Mouse (Mus musculus): ENCODE data around the gene Psma3. TPM values are rescaled to one million over a fixed set of nuclear protein-coding genes. Genes with fewer than 3 reads are reported as not detected.

Gene Psma3
- polyA plus RNA-seq, 1 experiment, result 42.4 TPM

GRCm38 (mm10) chr12:71044488-71044887, 70.1 kb downstream of the Psma3 start:
- no peaks in the 10 kb centered on the region for H3K27me3 ChIP-seq (ENCODE audit: control insufficient read depth, insufficient read depth, low read length)
- H3K36me3 ChIP-seq (ENCODE audit: control insufficient read depth, insufficient read depth, low read length), result no peaks in the 10 kb centered on the region; the same call in none of the 2 replicates
- no peaks in the 10 kb centered on the region for H3K4me1 ChIP-seq (ENCODE audit: control insufficient read depth, insufficient read depth, low read length)
- no peak for TF ChIP-seq POLR2A (IDR thresholded peaks at IDR 0.05; ENCODE audit: control insufficient read depth, low read depth, low read length)
- no peak for TF ChIP-seq CTCF (IDR thresholded peaks at IDR 0.05; ENCODE audit: control insufficient read depth, insufficient read depth, insufficient replicate concordance, low read depth, low read length)
- H3K4me3 ChIP-seq (ENCODE audit: control insufficient read depth, low read depth, low read length), result no peak overlapping the region
- H3K27ac ChIP-seq (ENCODE audit: control insufficient read depth, insufficient read depth, low read depth, low read length), result no peak overlapping the region

Other genes with a start within 250 kb of the Psma3 start
- 5.3 and 5.7 TPM in 2 replicates for gene Frmd6, start 149.1 kb upstream of the Psma3 start, polyA plus RNA-seq (2012; rRNA removed)
- gene Actr10, start 36.8 kb upstream of the Psma3 start, polyA plus RNA-seq (2012; rRNA removed), result 212 and 286 TPM in 2 replicates
- 2.9 and 3.5 TPM in 2 replicates for gene Arid4a, start 41.4 kb downstream of the Psma3 start, polyA plus RNA-seq (2012; rRNA removed)
- 48.0 and 50.5 TPM in 2 replicates for gene Tomm20l, start 136.8 kb downstream of the Psma3 start, polyA plus RNA-seq (2012; rRNA removed)
- gene Timm9, start 162.1 kb downstream of the Psma3 start, polyA plus RNA-seq (2012; rRNA removed), result 9.0 and 9.6 TPM in 2 replicates
- 25.3 and 25.8 TPM in 2 replicates for gene 2700049A03Rik, start 162.2 kb downstream of the Psma3 start, polyA plus RNA-seq (2012; rRNA removed)

Data from testis, adult 2 months (tissue).